Mouse (Mus musculus) CH12.LX (cell line): ENCODE results near the gene Fcmr. TPM values are rescaled to one million over a fixed set of nuclear protein-coding genes. Genes with fewer than 3 reads are reported as not detected.

Experiments used
- DNase-seq: peaks from one replicate; pipeline ENCODE4 v3.0.0-alpha.2; 2013; ENCODE audit errors: extremely low read depth
- H3K27ac ChIP-seq: 2 replicates; pipeline ENCODE4 v1.5.1; 2012; ENCODE audit warnings: low read depth, mild to moderate bottlenecking, control low read depth, moderate library complexity; ENCODE audit not compliant: insufficient read depth
- H3K27me3 ChIP-seq: replicated peaks from 2 replicates; pipeline ENCODE3; 2012; ENCODE audit warnings: inconsistent platforms
- H3K36me3 ChIP-seq, 2 experiments: replicated peaks in 1 of 2; 2 replicates each; pipeline versions ENCODE3 to v1.6.1; 2012; ENCODE audit warnings: inconsistent platforms in 1 of 2, low read length in 1 of 2, mild to moderate bottlenecking in 1 of 2, mixed read lengths in 1 of 2, moderate library complexity in 1 of 2; ENCODE audit not compliant: control insufficient read depth in 1 of 2, insufficient read depth in 1 of 2
- H3K4me1 ChIP-seq, 2 experiments: 2 replicates each; pipeline ENCODE4 v1.6.1; 2012; ENCODE audit warnings: inconsistent platforms in 1 of 2, moderate library complexity in 1 of 2; ENCODE audit not compliant: insufficient read depth in 2 of 2, control insufficient read depth in 1 of 2
- H3K4me2 ChIP-seq: 2 replicates; pipeline ENCODE4 v1.6.1; 2012; ENCODE audit warnings: low read depth, mild to moderate bottlenecking, control low read depth; ENCODE audit not compliant: poor library complexity, insufficient read depth, severe bottlenecking
- H3K4me3 ChIP-seq, 3 experiments: fragments of 150-350 bp in 1 of 3; sonication (generic) in 1 of 3; replicated peaks in 1 of 3; 2 replicates each; pipeline versions ENCODE3 to v1.5.1; 2011 to 2012; ENCODE audit warnings: low read depth in 2 of 3, low read length in 2 of 3, mild to moderate bottlenecking in 2 of 3, moderate library complexity in 2 of 3, control low read depth in 1 of 3, improper control_type of control experiment in 1 of 3, inconsistent platforms in 1 of 3, mixed read lengths in 1 of 3; ENCODE audit not compliant: poor library complexity in 1 of 3
- H3K79me2 ChIP-seq: replicated peaks from 2 replicates; pipeline ENCODE4 v1.6.1; 2012; ENCODE audit warnings: mild to moderate bottlenecking, moderate library complexity; ENCODE audit not compliant: control insufficient read depth, poor library complexity, insufficient read depth, severe bottlenecking; ENCODE audit errors: extremely low read depth
- H3K9ac ChIP-seq: 2 replicates; pipeline ENCODE4 v1.6.1; 2012; ENCODE audit warnings: low read depth, mild to moderate bottlenecking, control low read depth, moderate library complexity; ENCODE audit not compliant: insufficient read depth
- H3K9me3 ChIP-seq: replicated peaks from 2 replicates; pipeline ENCODE3; 2012; ENCODE audit warnings: low read length, inconsistent platforms, mixed read lengths
- CTCF ChIP-seq, 2 experiments: IDR thresholded peaks in 1 of 2; conservative IDR thresholded peaks in 1 of 2; 2 replicates each; pipeline ENCODE4 v1.5.1; 2011 to 2012; ENCODE audit warnings: low read depth in 2 of 2, low read length in 2 of 2, improper control_type of control experiment in 1 of 2, inconsistent platforms in 1 of 2, mild to moderate bottlenecking in 1 of 2, moderate library complexity in 1 of 2
- HCFC1 ChIP-seq: IDR thresholded peaks from 2 replicates; pipeline ENCODE4 v1.6.1; 2012; ENCODE audit warnings: low read depth, mild to moderate bottlenecking, inconsistent platforms, low read length, improper control_type of control experiment
- IRF4 ChIP-seq: IDR thresholded peaks from 2 replicates; pipeline ENCODE4 v1.6.1; 2014; ENCODE audit warnings: low read depth, mild to moderate bottlenecking, inconsistent platforms, low read length, improper control_type of control experiment
- KAT2A ChIP-seq: IDR thresholded peaks from 2 replicates; pipeline ENCODE4 v1.6.1; 2012; ENCODE audit warnings: low read length, improper control_type of control experiment, inconsistent platforms; ENCODE audit not compliant: insufficient replicate concordance
- MAFK ChIP-seq: IDR thresholded peaks from 2 replicates; pipeline ENCODE4 v1.6.1; 2011; ENCODE audit warnings: low read length, improper control_type of control experiment; ENCODE audit not compliant: insufficient replicate concordance
- MYC ChIP-seq: IDR thresholded peaks from 2 replicates; pipeline ENCODE4 v1.6.1; 2011; ENCODE audit warnings: low read depth, mild to moderate bottlenecking, improper control_type of control experiment, low read length
- NELFE ChIP-seq: IDR thresholded peaks from 2 replicates; pipeline ENCODE4 v1.6.1; 2011; ENCODE audit warnings: low read depth, low read length, improper control_type of control experiment
- PAX5 ChIP-seq: IDR thresholded peaks from 2 replicates; pipeline ENCODE4 v1.6.1; 2012; ENCODE audit warnings: low read length, inconsistent platforms, mixed read lengths
- POLR2A ChIP-seq: IDR thresholded peaks from 2 replicates; pipeline ENCODE4 v1.6.1; 2011; ENCODE audit warnings: low read depth, mild to moderate bottlenecking, improper control_type of control experiment, low read length
- RAD21 ChIP-seq: IDR thresholded peaks from 2 replicates; pipeline ENCODE4 v1.6.1; 2011; ENCODE audit warnings: low read depth, mild to moderate bottlenecking, low read length, improper control_type of control experiment, moderate library complexity
- RCOR1 ChIP-seq: conservative IDR thresholded peaks from 2 replicates; pipeline ENCODE4 v1.6.1; 2012; ENCODE audit warnings: low read depth, mild to moderate bottlenecking, inconsistent platforms, low read length, improper control_type of control experiment
- USF2 ChIP-seq: conservative IDR thresholded peaks from 2 replicates; pipeline ENCODE4 v1.6.1; 2011; ENCODE audit warnings: low read depth, low read length, improper control_type of control experiment
- ZC3H11A ChIP-seq: IDR thresholded peaks from 2 replicates; pipeline ENCODE4 v1.6.1; 2012; ENCODE audit warnings: low read depth, mild to moderate bottlenecking, inconsistent platforms, low read length, improper control_type of control experiment
- dilution Hi-C: fragments of 300-500 bp; cut with MboI; formaldehyde crosslinking; loops from 2 replicates; pipeline ENCODE4 v1.14.3; 2020; ENCODE audit warnings: low sequenced_read_pairs; ENCODE audit not compliant: extremely low pct_unique_long_range_greater_than_20kb, extremely low pct_ligation_motif_present
- in situ Hi-C: fragments of 300-500 bp; cut with MboI; formaldehyde crosslinking; loops from 3 replicates; pipeline ENCODE4 v1.14.3; 2019; ENCODE audit warnings: low sequenced_read_pairs, low pct_ligation_motif_present, low pct_unique_long_range_greater_than_20kb, mixed read lengths
- polyA plus RNA-seq: library from polyadenylated mRNA; unstranded; fragments of >175 nt; gene quantifications from 2 replicates; pipeline ENCODE4 v1.2.1, GENCODE M21; 2012; ENCODE audit warnings: low read depth; ENCODE audit not compliant: insufficient read length
- total RNA-seq, 2 experiments: library from RNA; depleted of rRNA; stranded (reverse); fragments of 300-350 nt in 1 of 2; fragments of >200 nt in 1 of 2; gene quantifications; 2 replicates each; pipeline ENCODE4 v1.2.3; 2012 to 2014

The Fcmr gene
- total and polyA plus RNA-seq, 3 experiments = 0.21 to 0.96 (median 0.56) TPM

GRCm38 (mm10) chr1:130877889-130878614 lies 12.6 kb downstream of the Fcmr start:
- dilution Hi-C loops = no loop called here
- Histone ChIP-seq H3K27ac (no peak overlapping the region), H3K4me2 (peak overlapping the region; percentile 69)

GRCm38 (mm10) chr1:130879927-130880326 lies 14.5 kb downstream of the Fcmr start:
- Histone ChIP-seq H3K4me3 (no peak overlapping the region), H3K9me3 (no peaks in the 10 kb centered on the region), H3K4me1 (peaks cover 11 to 40% of the 10 kb centered on the region in 2 experiments), H3K79me2 (no peaks in the 10 kb centered on the region), H3K27me3 (peaks cover 3% of the 10 kb centered on the region), H3K9ac (no peak overlapping the region), H3K36me3 (no peaks in the 10 kb centered on the region), H3K27ac (no peak overlapping the region), H3K4me2 (no peak overlapping the region)
- TF ChIP-seq MAFK (no peak), USF2 (no peak), RCOR1 (no peak), PAX5 (no peak)
- in situ Hi-C loops = loop anchor here (5.0 kb wide), 3 partner anchors 43 to 172 kb away; no protein-coding TSS in a partner anchor
- dilution Hi-C loops = no loop called here
- DNase-seq = peak; percentile 34

More at GRCm38 (mm10) chr1:130877889-130878614, 12.6 kb downstream of the Fcmr start:
- DNase-seq = no peak
- in situ Hi-C loops = loop anchor here (5.0 kb wide), 1 partner anchor 174 kb away; no protein-coding TSS in a partner anchor
- H3K9ac ChIP-seq = no peak overlapping the region
- H3K9me3 ChIP-seq = no peaks in the 10 kb centered on the region
- no peaks in the 10 kb centered on the region for H3K27me3 ChIP-seq
- peak overlapping the region in 1 of 3 experiments; percentile 19 for H3K4me3 ChIP-seq
- no peaks in the 10 kb centered on the region for H3K36me3 ChIP-seq
- TF ChIP-seq RCOR1 (no peak), CTCF (conservative IDR thresholded peaks at IDR 0.05 in 1 of 2, IDR thresholded peaks at IDR 0.05 in 1 of 2; ENCODE audit: low read depth in 2 of 2, low read length in 2 of 2) (no peak), MYC (no peak), PAX5 (no peak), POLR2A (no peak), IRF4 (no peak)
- H3K4me1 ChIP-seq = peaks cover 11 to 46% of the 10 kb centered on the region in 2 experiments
- H3K79me2 ChIP-seq = no peaks in the 10 kb centered on the region

- Histone ChIP-seq H3K27ac (no peak overlapping the region), H3K36me3 (no peaks in the 10 kb centered on the region), H3K9ac (no peak overlapping the region), H3K9me3 (no peaks in the 10 kb centered on the region), H3K79me2 (no peaks in the 10 kb centered on the region), H3K4me3 (no peak overlapping the region), H3K27me3 (peaks cover 3% of the 10 kb centered on the region), H3K4me2 (no peak overlapping the region), H3K4me1 (peaks cover 11% of the 10 kb centered on the region in 2 experiments)
- TF ChIP-seq KAT2A (no peak), HCFC1 (no peak), CTCF (conservative IDR thresholded peaks at IDR 0.05 in 1 of 2, IDR thresholded peaks at IDR 0.05 in 1 of 2; ENCODE audit: low read depth in 2 of 2, low read length in 2 of 2) (no peak), ZC3H11A (no peak), RAD21 (no peak), NELFE (no peak), PAX5 (no peak)
- dilution Hi-C loops (no loop called here), in situ Hi-C loops (loop anchor here (5.0 kb wide), 2 partner anchors 46 to 99 kb away; no protein-coding TSS in a partner anchor)
- DNase-seq = no peak
Observed at GRCm38 (mm10) chr1:130883146-130883545, 17.7 kb downstream of the Fcmr start.
